Mouse (Mus musculus): ENCODE measurements around the gene Stxbp3. TPM values are rescaled to one million over a fixed set of nuclear protein-coding genes. Genes with fewer than 3 reads are reported as not detected.
A peak's percentile ranks its signal among the peaks of the same experiment; 100 is the strongest.
"Not testable (repeated sequence)": the region's sequence is repeated elsewhere in the genome, so short reads cannot be mapped to it uniquely, and the experiment has no call there.

Stxbp3 gene
- polyA plus RNA-seq, 1 experiment: not detected

DNA sequence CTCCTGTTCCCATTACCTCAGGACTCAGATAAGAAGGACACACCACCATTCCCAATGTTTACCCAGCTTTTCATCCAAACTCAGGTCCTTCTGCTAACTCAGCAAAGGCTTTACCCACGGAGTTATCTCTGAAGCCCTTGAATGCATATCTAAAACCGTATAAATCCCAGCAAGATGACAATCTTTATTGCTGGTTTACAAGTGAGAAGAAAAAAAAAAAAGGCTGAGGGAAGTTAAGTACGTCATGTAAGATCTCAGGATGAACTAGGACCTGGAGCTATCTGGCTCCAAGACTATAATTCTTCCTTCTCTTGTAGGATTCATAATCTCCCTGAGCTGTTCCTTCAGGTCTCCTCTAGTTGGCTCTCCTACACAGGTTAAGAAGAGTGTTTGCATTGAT lies 11.2 kb upstream of the Stxbp3 start:
- TF ChIP-seq POLR2A (IDR thresholded peaks at IDR 0.05; ENCODE audit: insufficient read depth, low read depth, low read length): no peak
- TF ChIP-seq CTCF (IDR thresholded peaks at IDR 0.05; ENCODE audit: insufficient read depth, low read depth, low read length): no peak
- H3K27ac ChIP-seq (ENCODE audit: insufficient read depth, low read depth, low read length): no peak overlapping the region
- 84% methylated on average over 3 of the region's 3 CpGs for WGBS

DNA sequence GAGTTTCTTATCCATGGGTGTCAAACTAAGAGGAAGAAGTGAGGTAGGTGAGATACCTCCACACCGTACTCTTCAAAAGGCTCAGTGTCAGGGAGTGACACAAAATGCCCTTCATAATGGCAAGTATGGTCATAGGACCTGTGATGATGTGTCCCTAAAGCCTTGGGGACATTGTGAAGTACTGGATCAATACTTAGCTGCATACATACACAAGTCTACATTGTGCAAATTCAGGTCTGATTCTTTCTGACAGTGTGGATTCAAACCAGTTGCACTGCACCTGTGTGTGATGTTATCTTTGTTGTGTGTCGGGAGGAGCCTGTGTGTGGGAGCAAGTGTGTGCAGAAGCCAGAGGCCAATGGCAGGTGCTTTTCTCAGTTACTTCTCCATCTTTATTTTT lies 10.7 kb upstream of the Stxbp3 start:
- no peak for TF ChIP-seq POLR2A (IDR thresholded peaks at IDR 0.05; ENCODE audit: insufficient read depth, low read depth, low read length)
- no peak for TF ChIP-seq CTCF (IDR thresholded peaks at IDR 0.05; ENCODE audit: insufficient read depth, low read depth, low read length)
- Histone ChIP-seq H3K4me3 (ENCODE audit: insufficient read depth, low read depth, low read length) (no peak overlapping the region), H3K4me1 (ENCODE audit: control insufficient read depth, insufficient read depth, low read length) (peaks cover 24% of the 10 kb centered on the region), H3K27ac (ENCODE audit: insufficient read depth, low read depth, low read length) (peak overlapping the region; percentile 56; the same call in 1 of the 2 replicates)
- WGBS: 86% methylated on average over 2 of the region's 2 CpGs

More for the DNA sequence above, 11.2 kb upstream of the Stxbp3 start:
- Histone ChIP-seq H3K4me3 (ENCODE audit: insufficient read depth, low read depth, low read length) (no peak overlapping the region), H3K4me1 (ENCODE audit: control insufficient read depth, insufficient read depth, low read length) (peaks cover 24% of the 10 kb centered on the region)

DNA sequence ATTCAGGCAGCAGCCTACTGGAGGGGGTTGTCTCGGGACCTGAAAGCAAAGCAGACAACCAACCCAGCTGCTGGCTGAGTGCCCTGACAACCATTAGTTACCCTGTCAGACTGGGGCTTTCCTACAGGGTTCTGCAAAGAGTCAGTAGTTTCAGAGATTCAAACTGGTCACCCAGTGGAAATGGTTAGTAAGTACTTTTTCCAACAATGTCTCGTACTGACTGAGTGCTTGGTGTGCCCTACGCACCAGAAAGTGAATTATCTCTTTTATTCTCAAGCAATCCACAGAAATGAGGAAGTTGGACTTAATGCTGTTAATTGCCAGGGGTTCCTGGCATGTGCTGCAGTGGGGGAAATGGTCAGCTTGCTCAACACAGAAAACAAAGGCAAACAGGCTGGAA lies 10.2 kb upstream of the Stxbp3 start:
- no peak for TF ChIP-seq POLR2A (IDR thresholded peaks at IDR 0.05; ENCODE audit: insufficient read depth, low read depth, low read length)
- no peak for TF ChIP-seq CTCF (IDR thresholded peaks at IDR 0.05; ENCODE audit: insufficient read depth, low read depth, low read length)
- Histone ChIP-seq H3K27ac (ENCODE audit: insufficient read depth, low read depth, low read length) (peak overlapping the region; percentile 56; the same call in 1 of the 2 replicates), H3K4me1 (ENCODE audit: control insufficient read depth, insufficient read depth, low read length) (peaks cover 19% of the 10 kb centered on the region), H3K4me3 (ENCODE audit: insufficient read depth, low read depth, low read length) (no peak overlapping the region)
- 26% methylated on average over 3 of the region's 3 CpGs for whole genome bisulfite sequencing

DNA sequence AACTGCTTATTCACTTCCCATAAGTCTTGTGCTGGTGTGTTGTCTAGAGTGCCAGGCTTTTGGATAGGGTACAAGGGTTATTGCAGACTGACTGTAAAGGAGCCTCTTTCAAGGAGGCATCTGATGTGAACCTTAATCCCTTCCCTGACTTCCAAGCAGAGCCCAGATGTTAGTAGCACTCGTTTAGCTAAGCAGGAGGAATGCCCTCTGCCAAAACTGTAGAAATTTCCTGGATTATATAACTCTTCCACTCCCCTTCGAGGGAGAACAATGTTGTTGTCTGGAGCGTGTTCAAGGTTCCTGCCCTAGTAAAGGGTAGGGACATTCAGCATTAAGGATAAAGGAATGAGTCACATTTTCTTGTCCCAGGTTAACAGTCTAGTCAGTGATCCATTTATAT lies 6.3 kb upstream of the Stxbp3 start:
- no peak for TF ChIP-seq POLR2A (IDR thresholded peaks at IDR 0.05; ENCODE audit: insufficient read depth, low read depth, low read length)
- TF ChIP-seq CTCF (IDR thresholded peaks at IDR 0.05; ENCODE audit: insufficient read depth, low read depth, low read length): no peak
- Histone ChIP-seq H3K4me1 (ENCODE audit: control insufficient read depth, insufficient read depth, low read length) (peaks cover 4% of the 10 kb centered on the region), H3K27ac (ENCODE audit: insufficient read depth, low read depth, low read length) (no peak overlapping the region), H3K4me3 (ENCODE audit: insufficient read depth, low read depth, low read length) (no peak overlapping the region)
- 42% methylated on average over 3 of the region's 3 CpGs for WGBS

DNA sequence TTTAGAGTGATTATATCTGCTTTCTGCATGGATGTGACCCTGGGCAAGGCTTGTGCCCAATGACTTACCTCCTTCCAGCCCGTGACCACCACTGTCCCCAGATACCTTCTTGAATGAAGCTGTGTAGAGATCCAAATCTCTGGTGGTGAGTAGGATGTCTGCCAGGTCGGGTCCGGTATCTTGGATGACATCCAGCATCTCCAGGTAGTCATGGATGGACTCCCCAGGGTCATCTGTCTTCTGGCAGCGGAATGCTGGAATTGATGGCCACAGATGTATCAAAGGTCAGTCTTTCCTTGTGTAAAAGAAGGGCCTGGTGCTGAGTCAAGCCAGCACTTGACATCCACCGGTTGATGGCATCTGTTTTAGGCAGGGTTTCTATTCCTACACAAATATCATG lies 4.2 kb upstream of the Stxbp3 start:
- no peaks in the 10 kb centered on the region for H3K4me1 ChIP-seq (ENCODE audit: control insufficient read depth, insufficient read depth, low read length)
- 81% methylated on average over 5 of the region's 5 CpGs for WGBS
- H3K4me3 ChIP-seq (ENCODE audit: insufficient read depth, low read depth, low read length): no peak overlapping the region
- TF ChIP-seq POLR2A (IDR thresholded peaks at IDR 0.05; ENCODE audit: insufficient read depth, low read depth, low read length) (no peak), CTCF (IDR thresholded peaks at IDR 0.05; ENCODE audit: insufficient read depth, low read depth, low read length) (no peak)
- H3K27ac ChIP-seq (ENCODE audit: insufficient read depth, low read depth, low read length): no peak overlapping the region

DNA sequence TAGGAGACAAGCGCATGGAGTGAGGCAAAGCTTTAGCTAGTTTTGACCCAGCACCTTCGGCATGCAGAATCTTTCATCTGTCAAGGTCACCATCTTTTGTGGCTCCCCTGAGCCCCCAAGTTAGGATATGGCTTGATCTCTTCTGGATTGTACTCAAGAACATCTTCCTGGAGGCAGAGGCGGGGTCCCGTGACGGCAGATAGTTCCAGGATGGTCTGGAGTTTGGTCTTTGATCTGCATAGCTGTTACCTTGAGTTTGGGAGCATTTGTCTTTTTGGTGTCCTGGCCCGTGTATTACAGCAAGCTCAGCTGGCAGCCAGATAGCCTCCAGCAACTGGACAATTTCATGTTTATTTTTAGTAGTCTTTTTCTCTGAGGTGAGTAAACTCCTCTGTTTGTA lies 3.7 kb upstream of the Stxbp3 start:
- H3K4me3 ChIP-seq (ENCODE audit: insufficient read depth, low read depth, low read length): no peak overlapping the region
- no peak overlapping the region for H3K27ac ChIP-seq (ENCODE audit: insufficient read depth, low read depth, low read length)
- TF ChIP-seq POLR2A (IDR thresholded peaks at IDR 0.05; ENCODE audit: insufficient read depth, low read depth, low read length): no peak
- TF ChIP-seq CTCF (IDR thresholded peaks at IDR 0.05; ENCODE audit: insufficient read depth, low read depth, low read length): no peak
- 95% methylated on average over 6 of the region's 6 CpGs for WGBS
- no peaks in the 10 kb centered on the region for H3K4me1 ChIP-seq (ENCODE audit: control insufficient read depth, insufficient read depth, low read length)

DNA sequence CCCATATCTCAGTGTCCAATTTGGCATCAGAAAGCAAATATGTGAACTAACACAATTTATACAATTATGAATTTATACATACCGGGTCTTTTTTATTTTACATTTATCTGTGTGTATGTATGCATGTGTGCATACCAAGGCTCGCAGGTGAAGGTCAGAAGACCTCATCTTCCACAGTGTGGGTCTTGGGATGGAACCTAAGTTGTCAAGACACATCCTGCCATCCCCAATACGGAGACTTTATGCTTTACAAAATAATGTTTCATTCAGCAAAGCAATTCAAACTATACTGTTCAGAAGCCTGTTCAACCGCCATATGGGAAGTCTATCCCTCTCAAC lies 359 bp upstream of the Stxbp3 start:
- Histone ChIP-seq H3K4me1 (ENCODE audit: control insufficient read depth, insufficient read depth, low read length) (peaks cover 2% of the 10 kb centered on the region; the same call in 1 of the 2 replicates), H3K27ac (ENCODE audit: insufficient read depth, low read depth, low read length) (no peak overlapping the region), H3K4me3 (ENCODE audit: insufficient read depth, low read depth, low read length) (no peak overlapping the region)
- WGBS: 60% methylated on average over 4 of the region's 4 CpGs
- TF ChIP-seq CTCF (IDR thresholded peaks at IDR 0.05; ENCODE audit: insufficient read depth, low read depth, low read length): no peak
- TF ChIP-seq POLR2A (IDR thresholded peaks at IDR 0.05; ENCODE audit: insufficient read depth, low read depth, low read length): no peak

DNA sequence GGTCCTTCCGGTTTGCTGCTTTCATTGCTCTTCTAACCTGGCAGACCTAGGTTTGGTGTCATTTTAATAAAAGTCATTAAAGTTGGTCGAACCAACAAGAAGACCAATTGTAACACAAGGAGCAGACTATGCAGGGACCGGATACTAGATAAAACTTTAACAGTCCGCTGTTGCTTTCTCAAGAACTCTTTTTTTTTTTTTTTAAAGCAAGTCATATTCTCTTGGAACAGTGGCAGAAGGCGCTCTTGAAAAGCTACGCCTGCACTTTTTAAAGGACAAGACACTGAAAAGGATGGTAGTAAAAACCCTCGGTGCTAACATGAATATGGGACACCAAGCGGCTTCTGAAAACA lies 703 bp downstream of the Stxbp3 start:
- 2% methylated on average over 8 of the region's 8 CpGs for WGBS
- Histone ChIP-seq H3K27ac (ENCODE audit: insufficient read depth, low read depth, low read length) (peak overlapping the region; percentile 76), H3K4me1 (ENCODE audit: control insufficient read depth, insufficient read depth, low read length) (peaks cover 2% of the 10 kb centered on the region; the same call in 1 of the 2 replicates), H3K4me3 (ENCODE audit: insufficient read depth, low read depth, low read length) (peak overlapping the region; percentile 64)
- TF ChIP-seq POLR2A (IDR thresholded peaks at IDR 0.05; ENCODE audit: insufficient read depth, low read depth, low read length) (no peak), CTCF (IDR thresholded peaks at IDR 0.05; ENCODE audit: insufficient read depth, low read depth, low read length) (no peak)

DNA sequence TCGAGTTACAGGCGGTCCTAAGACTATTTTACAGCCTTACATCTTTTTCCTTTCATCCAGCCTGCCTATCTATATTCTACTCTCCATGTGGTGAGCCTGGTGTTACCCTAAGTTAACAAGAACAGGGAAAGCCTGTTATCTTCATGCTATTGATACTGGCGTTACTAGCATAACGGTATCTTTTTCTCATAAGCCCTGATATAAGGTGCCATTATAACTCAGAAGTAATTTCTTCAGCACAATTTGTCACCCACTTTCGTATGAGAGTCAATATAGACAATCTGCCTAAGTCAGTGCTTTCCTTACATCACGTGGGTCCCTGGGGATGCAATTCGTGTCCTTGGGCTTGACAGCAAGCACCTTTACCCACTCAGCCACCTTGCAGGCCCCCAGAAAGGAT lies 1.3 kb downstream of the Stxbp3 start:
- 38% methylated on average over 7 of the region's 7 CpGs for WGBS
- Histone ChIP-seq H3K27ac (ENCODE audit: insufficient read depth, low read depth, low read length) (no peak overlapping the region; the same call in 1 of the 2 replicates), H3K4me1 (ENCODE audit: control insufficient read depth, insufficient read depth, low read length) (peaks cover 2% of the 10 kb centered on the region; the same call in 1 of the 2 replicates), H3K4me3 (ENCODE audit: insufficient read depth, low read depth, low read length) (peak overlapping the region; percentile 33; the same call in 1 of the 2 replicates)
- TF ChIP-seq POLR2A (IDR thresholded peaks at IDR 0.05; ENCODE audit: insufficient read depth, low read depth, low read length): no peak
- no peak for TF ChIP-seq CTCF (IDR thresholded peaks at IDR 0.05; ENCODE audit: insufficient read depth, low read depth, low read length)

DNA sequence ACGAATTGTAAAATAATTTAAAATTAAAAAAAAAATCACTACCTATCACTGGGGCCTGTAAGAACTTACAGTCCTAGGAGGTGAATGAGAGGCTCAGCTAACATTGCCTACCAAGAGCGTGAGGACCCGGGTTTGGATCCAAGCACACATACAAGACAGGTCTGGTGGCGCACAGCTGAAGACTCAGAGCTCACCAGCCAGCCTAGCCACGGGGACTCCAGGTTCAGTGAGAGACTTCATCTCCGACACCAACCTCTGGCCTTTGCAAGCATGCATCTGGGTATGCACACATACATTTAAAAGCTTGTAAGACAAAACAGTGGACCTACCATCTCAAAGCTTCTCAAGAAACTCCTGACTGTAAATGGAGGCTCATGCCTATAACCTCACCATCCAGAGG lies 3.4 kb downstream of the Stxbp3 start:
- TF ChIP-seq CTCF (IDR thresholded peaks at IDR 0.05; ENCODE audit: insufficient read depth, low read depth, low read length) (no peak), POLR2A (IDR thresholded peaks at IDR 0.05; ENCODE audit: insufficient read depth, low read depth, low read length) (no peak)
- 91% methylated on average over 6 of the region's 6 CpGs for WGBS
- Histone ChIP-seq H3K27ac (ENCODE audit: insufficient read depth, low read depth, low read length) (no peak overlapping the region), H3K4me1 (ENCODE audit: control insufficient read depth, insufficient read depth, low read length) (peaks cover 2% of the 10 kb centered on the region; the same call in 1 of the 2 replicates), H3K4me3 (ENCODE audit: insufficient read depth, low read depth, low read length) (no peak overlapping the region)

DNA sequence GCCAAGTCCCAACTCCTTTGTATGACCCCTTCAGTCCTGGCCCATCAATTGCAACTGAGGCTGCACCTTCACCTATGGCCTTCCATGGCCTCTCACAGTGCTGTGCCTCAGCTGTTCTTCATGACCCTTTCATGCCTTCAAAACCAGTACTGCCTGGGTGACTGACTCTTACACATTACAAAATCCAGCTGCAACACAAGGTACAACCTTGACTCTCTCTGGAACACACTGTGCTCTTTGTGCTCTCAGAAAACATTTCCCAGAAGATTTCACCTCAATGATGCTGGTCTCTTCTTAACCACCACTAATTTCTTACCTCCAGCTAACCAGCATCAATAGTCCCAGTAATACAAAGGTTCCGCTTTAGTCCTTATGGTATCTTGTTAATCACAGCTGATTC lies 6.6 kb downstream of the Stxbp3 start:
- H3K27ac ChIP-seq (ENCODE audit: insufficient read depth, low read depth, low read length); H3K4me1 ChIP-seq (ENCODE audit: control insufficient read depth, insufficient read depth, low read length); H3K4me3 ChIP-seq (ENCODE audit: insufficient read depth, low read depth, low read length): not testable (repeated sequence)
- WGBS: 96% methylated on average over 1 of the region's 1 CpGs

Data from olfactory bulb, adult 2 months (tissue).